Mouse (Mus musculus) bone marrow macrophage, adult 2 months (primary cell): ENCODE measurements around the gene Fgfr2.

Source experiments
- CTCF ChIP-seq: IDR thresholded peaks from 2 replicates; pipeline ENCODE4 v1.5.1; 2012; ENCODE audit warnings: low read depth, mild to moderate bottlenecking, low read length, moderate library complexity
- POLR2A ChIP-seq: IDR thresholded peaks from 2 replicates; pipeline ENCODE4 v1.6.1; 2012; ENCODE audit warnings: mild to moderate bottlenecking, low read depth, low read length, borderline replicate concordance

GRCm38 (mm10) chr7:132447558-132447957 is 675.6 kb downstream of the Fgfr2 start:
- TF ChIP-seq CTCF, result no peak
- TF ChIP-seq POLR2A, result no peak
